Mouse (Mus musculus) gastrocnemius, postnatal 14 days (tissue): ENCODE measurements around the gene Cwc27. TPM values are rescaled to one million over a fixed set of nuclear protein-coding genes. Genes with fewer than 3 reads are reported as not detected.

Experiments used
- DNase-seq: peaks from one replicate; pipeline ENCODE4 v3.0.0; 2021; ENCODE audit warnings: mixed read lengths
- intact Hi-C: fragments of 180-260 bp; cut with DNase I; formaldehyde crosslinking; loops from one replicate; pipeline ENCODE4 v1.15.1; 2025; ENCODE audit warnings: low total_unique reads
- total RNA-seq, 2 experiments: library from RNA; stranded (reverse); gene quantifications; 2 replicates each; pipeline ENCODE4 v1.2.3; 2021

Gene Cwc27
- total RNA-seq, 2 experiments from 2014 or later = 10.2 to 10.3 TPM

- DNase-seq = no peak
- intact Hi-C loops = no loop called here
These were observed 160.2 kb downstream of the Cwc27 start for GRCm38 (mm10) chr13:104656666-104657272.

- no peak for DNase-seq
- intact Hi-C loops = no loop called here
These were observed 161.8 kb downstream of the Cwc27 start for GRCm38 (mm10) chr13:104655137-104655536.

- DNase-seq = no peak
- intact Hi-C loops = no loop called here
These were observed 165.2 kb downstream of the Cwc27 start for GRCm38 (mm10) chr13:104651763-104652162.

- DNase-seq = no peak
- intact Hi-C loops = no loop called here
These were observed 166.3 kb downstream of the Cwc27 start for GRCm38 (mm10) chr13:104650654-104651053.

GRCm38 (mm10) chr13:104650145-104650544, 166.8 kb downstream of the Cwc27 start:
- no peak for DNase-seq
- intact Hi-C loops = no loop called here

- no peak for DNase-seq
- intact Hi-C loops = no loop called here
These were observed 171.0 kb downstream of the Cwc27 start for GRCm38 (mm10) chr13:104645778-104646425.

- DNase-seq = no peak
- intact Hi-C loops = no loop called here
These were observed 172.8 kb downstream of the Cwc27 start for GRCm38 (mm10) chr13:104644185-104644584.

GRCm38 (mm10) chr13:104640694-104641454, 176.1 kb downstream of the Cwc27 start:
- DNase-seq = no peak
- intact Hi-C loops = no loop called here

- intact Hi-C loops = no loop called here
These were observed 178.0 kb downstream of the Cwc27 start for GRCm38 (mm10) chr13:104638988-104639387.

GRCm38 (mm10) chr13:104635965-104636462, 180.9 kb downstream of the Cwc27 start:
- intact Hi-C loops = no loop called here
- no peak for DNase-seq

More at GRCm38 (mm10) chr13:104638988-104639387, 178.0 kb downstream of the Cwc27 start:
- no peak for DNase-seq

GRCm38 (mm10) chr13:104634708-104635107, 182.2 kb downstream of the Cwc27 start:
- intact Hi-C loops = no loop called here
- DNase-seq = no peak

GRCm38 (mm10) chr13:104632427-104633167, 184.3 kb downstream of the Cwc27 start:
- DNase-seq = no peak
- intact Hi-C loops = no loop called here

GRCm38 (mm10) chr13:104631621-104632205, 185.2 kb downstream of the Cwc27 start:
- intact Hi-C loops = no loop called here
- DNase-seq = no peak

- DNase-seq = no peak
- intact Hi-C loops = no loop called here
These were observed 186.1 kb downstream of the Cwc27 start for GRCm38 (mm10) chr13:104630808-104631207.

- intact Hi-C loops = no loop called here
These were observed 187.3 kb downstream of the Cwc27 start for GRCm38 (mm10) chr13:104629621-104630020.

GRCm38 (mm10) chr13:104628019-104628418, 188.9 kb downstream of the Cwc27 start:
- intact Hi-C loops = no loop called here
- DNase-seq = no peak

More at GRCm38 (mm10) chr13:104629621-104630020, 187.3 kb downstream of the Cwc27 start:
- DNase-seq = no peak

- intact Hi-C loops = no loop called here
These were observed 189.6 kb downstream of the Cwc27 start for GRCm38 (mm10) chr13:104627169-104627909.

GRCm38 (mm10) chr13:104623130-104623891, 193.6 kb downstream of the Cwc27 start:
- DNase-seq = no peak
- intact Hi-C loops = no loop called here

More at GRCm38 (mm10) chr13:104627169-104627909, 189.6 kb downstream of the Cwc27 start:
- no peak for DNase-seq
